Mouse (Mus musculus) G1E (cell line): ENCODE measurements at regions not wholly inside any gene's neighbourhood (a gene's known extent, or its start where the extent isn't known, plus 50 kb on each side); places are given as distances from the start of the nearest gene placed in this dataset.

Experiments used
- CTCF ChIP-seq: IDR thresholded peaks from 2 replicates; pipeline ENCODE4 v1.5.1; 2012; ENCODE audit warnings: low read depth, low read length, inconsistent platforms, mixed read lengths
- GATA2 ChIP-seq: IDR thresholded peaks from 2 replicates; pipeline ENCODE4 v1.6.1; 2012; ENCODE audit warnings: low read depth, low read length, inconsistent platforms, borderline replicate concordance
- TAL1 ChIP-seq: conservative IDR thresholded peaks from 2 replicates; pipeline ENCODE4 v1.6.1; 2012; ENCODE audit warnings: low read depth, low read length, inconsistent platforms, mixed read lengths

GRCm38 (mm10) chr17:4906504-4906903 lies 87.6 kb upstream of the Arid1b start:
- TF ChIP-seq GATA2 (no peak), CTCF (no peak), TAL1 (no peak)
